Mouse (Mus musculus) stomach, postnatal 0 days (tissue): Measurements from ENCODE around the gene Ccdc62. TPM values are rescaled to one million over a fixed set of nuclear protein-coding genes. Genes with fewer than 3 reads are reported as not detected.
A peak's percentile ranks its signal among the peaks of the same experiment; 100 is the strongest.

ENCODE experiments used
- ATAC-seq: fragments of 200-750 bp; cut with Nextera tagmentation; 2 replicates; pipeline ENCODE4 v1.8.0; 2017; ENCODE audit not compliant: low FRiP score, low TSS enrichment
- DNase-seq: peaks from one replicate; pipeline ENCODE4 v3.0.0-alpha.2; 2016; ENCODE audit warnings: low spot score
- H3K27ac ChIP-seq: fragments of 300-500 bp; sonication (generic); replicated peaks from 2 replicates; pipeline ENCODE4 v1.5.1; 2014; ENCODE audit warnings: mild to moderate bottlenecking, control low read depth
- H3K27me3 ChIP-seq: fragments of 300-500 bp; sonication (generic); 2 replicates; pipeline ENCODE4 v1.6.1; 2014; ENCODE audit warnings: low read length; ENCODE audit not compliant: control insufficient read depth, insufficient read depth
- H3K36me3 ChIP-seq: fragments of 300-500 bp; sonication (generic); 2 replicates; pipeline ENCODE4 v1.6.1; 2014; ENCODE audit warnings: low read length, mixed read lengths; ENCODE audit not compliant: control insufficient read depth, insufficient read depth
- H3K4me1 ChIP-seq: fragments of 300-500 bp; sonication (generic); replicated peaks from 2 replicates; pipeline ENCODE4 v1.6.1; 2014; ENCODE audit warnings: antibody characterized with exemption; ENCODE audit not compliant: control insufficient read depth, insufficient read depth
- H3K4me2 ChIP-seq: fragments of 300-500 bp; sonication (generic); replicated peaks from 2 replicates; pipeline ENCODE4 v1.6.1; 2014; ENCODE audit warnings: low read depth, mild to moderate bottlenecking, control low read depth, moderate library complexity
- H3K4me3 ChIP-seq: fragments of 300-500 bp; sonication (generic); 2 replicates; pipeline ENCODE4 v1.5.1; 2014; ENCODE audit warnings: low read depth, low read length, control low read depth
- H3K9ac ChIP-seq: fragments of 300-500 bp; sonication (generic); 2 replicates; pipeline ENCODE4 v1.6.1; 2014; ENCODE audit warnings: mild to moderate bottlenecking, low read length, control low read depth, mixed read lengths
- H3K9me3 ChIP-seq: fragments of 300-500 bp; sonication (generic); 2 replicates; pipeline ENCODE4 v1.6.1; 2016; ENCODE audit warnings: low read length; ENCODE audit not compliant: control insufficient read depth
- CTCF ChIP-seq: IDR thresholded peaks from 2 replicates; pipeline ENCODE4 v1.5.1; 2016; ENCODE audit warnings: antibody characterized with exemption, low read depth, mild to moderate bottlenecking, moderate library complexity
- EP300 ChIP-seq: optimal IDR thresholded peaks from 2 replicates; pipeline ENCODE3; 2016; ENCODE audit warnings: antibody characterized with exemption
- WGBS: fragments of 180-500 bp; shearing (Covaris S2); extraction: QIAGEN DNeasy Blood & Tissue Kit; methylation state at CpG from one replicate; pipeline ENCODE4 v1.1.7; 2014; 5-methylcytosine and 5-hydroxymethylcytosine counted together
- polyA plus RNA-seq: library from polyadenylated mRNA; unstranded; fragments of >200 nt; fragmentation: Nextera tagmentation; extraction: Ambion mirVana; gene quantifications from 2 replicates; pipeline ENCODE4 v1.2.1, GENCODE M21; 2015

Ccdc62 gene
- polyA plus RNA-seq, 1 experiment from 2014 or later = 5.4 TPM

DNA sequence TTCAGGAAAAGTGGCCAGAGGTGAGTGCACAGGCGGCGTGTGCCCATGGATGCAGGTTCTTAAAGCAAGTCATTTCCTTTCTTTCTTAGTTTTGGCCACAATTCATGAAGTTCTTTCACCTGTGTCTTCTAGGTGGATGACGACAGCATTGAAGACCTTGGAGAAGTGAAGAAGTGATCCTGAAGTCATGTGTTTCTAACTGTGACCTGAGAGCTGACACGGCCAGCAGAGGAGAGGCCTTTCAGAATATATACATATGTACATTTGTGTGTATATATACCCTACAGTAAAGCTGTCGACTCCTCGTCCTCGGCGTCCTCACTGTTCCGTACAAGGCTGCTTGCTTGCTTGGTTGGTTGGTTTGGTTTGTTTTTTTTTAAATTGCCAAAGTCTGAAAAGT lies 3.4 kb upstream of the Ccdc62 start, which contains the start of gene Gm43518:
Gene Gm43518, plus strand, starts transcription at position 301 of the 400 bp plus-strand sequence.
- Histone ChIP-seq H3K4me2 (no peak within 1 kb of the TSS), H3K27ac (peak within 1 kb of the TSS; percentile 40), H3K4me3 (no peak within 1 kb of the TSS), H3K36me3 (peaks cover 13% of the 10 kb centered on the region), H3K4me1 (no peaks in the 10 kb centered on the region), H3K9me3 (no peaks in the 10 kb centered on the region), H3K27me3 (no peaks in the 10 kb centered on the region), H3K9ac (no peak within 1 kb of the TSS)
- ATAC-seq = no peak
- 93% methylated on average over 9 of the region's 9 CpGs for WGBS
- no peak for TF ChIP-seq EP300
- no peak for TF ChIP-seq CTCF
- no peak for DNase-seq

GRCm38 (mm10) chr5:123931131-123931530 lies 652 bp downstream of the Ccdc62 start:
- Histone ChIP-seq H3K9me3 (no peaks in the 10 kb centered on the region), H3K4me2 (peak overlapping the region; percentile 80), H3K4me1 (no peaks in the 10 kb centered on the region), H3K36me3 (peaks cover 5% of the 10 kb centered on the region), H3K9ac (peak overlapping the region; percentile 94), H3K27me3 (no peaks in the 10 kb centered on the region), H3K27ac (peak overlapping the region; percentile 88; the same call in 1 of the 2 replicates), H3K4me3 (peak overlapping the region; percentile 77)
- ATAC-seq = no peak
- 41% methylated on average over 13 of the region's 13 CpGs for WGBS
- DNase-seq = no peak
- TF ChIP-seq CTCF = no peak
- TF ChIP-seq EP300 = no peak

DNA sequence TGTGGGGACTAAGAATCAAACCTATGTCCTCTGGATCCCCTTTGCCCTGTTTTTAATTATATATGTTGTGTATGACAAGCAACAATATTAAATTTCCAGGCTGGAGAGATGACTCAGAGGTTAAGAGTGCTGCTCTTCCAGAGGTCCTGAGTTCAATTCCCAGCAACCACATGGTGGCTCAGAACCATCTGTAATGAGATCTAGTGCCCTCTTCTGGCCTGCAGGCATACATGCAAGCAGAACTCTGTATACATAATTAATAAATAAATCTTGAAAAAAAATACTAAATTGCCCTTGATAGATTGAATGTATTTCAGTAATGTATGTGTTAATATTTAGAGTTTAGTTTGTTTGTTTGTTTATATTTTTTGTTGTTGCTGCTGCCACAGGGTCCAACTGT lies 2.4 kb downstream of the Ccdc62 start:
- peak; percentile 43 for TF ChIP-seq CTCF
- no peak for TF ChIP-seq EP300
- Histone ChIP-seq H3K27ac (no peak overlapping the region), H3K36me3 (no peaks in the 10 kb centered on the region), H3K9me3 (no peaks in the 10 kb centered on the region), H3K4me3 (no peak overlapping the region), H3K27me3 (no peaks in the 10 kb centered on the region), H3K4me2 (no peak overlapping the region), H3K4me1 (no peaks in the 10 kb centered on the region), H3K9ac (no peak overlapping the region)
- no peak for ATAC-seq
- no peak for DNase-seq

DNA sequence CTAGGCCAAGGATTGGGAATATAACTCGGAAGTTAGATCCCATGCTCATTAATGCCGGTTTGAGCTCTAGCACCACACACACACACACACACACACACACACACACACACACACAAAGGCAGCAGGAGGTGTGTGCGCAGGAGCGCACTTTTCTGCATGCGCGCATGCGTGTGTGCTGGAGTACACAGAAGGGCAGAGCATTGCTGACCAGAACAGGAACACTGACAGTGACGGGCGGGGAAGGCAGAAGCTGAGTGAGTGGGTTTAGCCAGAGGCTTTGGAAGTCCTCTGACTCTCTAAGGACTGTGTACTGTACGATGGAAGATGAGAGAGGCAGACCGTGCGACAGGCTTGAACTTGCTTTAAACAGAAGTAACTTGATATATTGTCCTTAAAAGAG lies 3.1 kb downstream of the Ccdc62 start:
- WGBS = 83% methylated on average over 12 of the region's 12 CpGs
- no peak overlapping the region for H3K9ac ChIP-seq
- no peaks in the 10 kb centered on the region for H3K27me3 ChIP-seq
- H3K27ac ChIP-seq = no peak overlapping the region
- DNase-seq (no peak), ATAC-seq (no peak)
- no peaks in the 10 kb centered on the region for H3K36me3 ChIP-seq
- TF ChIP-seq CTCF (no peak), EP300 (no peak)
- H3K4me3 ChIP-seq = no peak overlapping the region
- no peaks in the 10 kb centered on the region for H3K9me3 ChIP-seq
- no peaks in the 10 kb centered on the region for H3K4me1 ChIP-seq
- H3K4me2 ChIP-seq = no peak overlapping the region

DNA sequence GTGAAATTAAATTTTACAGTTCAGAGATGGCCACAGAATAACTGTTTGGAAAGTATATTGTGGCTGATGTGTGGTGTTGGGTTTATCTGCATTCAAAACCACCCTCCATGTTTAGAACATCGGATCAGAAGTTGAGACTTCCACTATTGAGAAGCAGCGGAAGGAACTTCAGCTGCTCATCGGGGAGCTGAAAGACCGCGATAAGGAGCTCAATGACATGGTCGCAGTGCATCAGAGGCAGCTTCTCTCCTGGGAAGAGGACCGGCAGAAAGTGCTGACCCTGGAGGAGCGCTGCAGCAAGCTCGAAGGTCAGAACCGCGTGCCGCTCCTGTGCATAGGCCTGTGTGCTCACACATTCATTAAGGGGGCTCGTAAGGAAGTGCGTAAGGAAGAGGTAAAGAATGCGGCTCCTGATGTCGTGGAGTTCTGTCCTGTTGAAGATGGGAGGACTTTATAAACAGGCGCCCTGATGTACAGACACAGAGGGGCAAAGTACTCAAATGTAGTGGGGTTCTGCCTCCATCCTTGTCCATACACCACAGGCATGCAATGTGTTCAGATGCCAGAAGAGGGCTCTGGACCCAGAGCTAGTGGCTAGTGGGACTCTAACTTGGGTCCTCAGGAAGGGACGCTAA lies 3.6 kb downstream of the Ccdc62 start:
- H3K4me2 ChIP-seq = no peak overlapping the region
- no peak for ATAC-seq
- no peak overlapping the region for H3K4me3 ChIP-seq
- no peaks in the 10 kb centered on the region for H3K9me3 ChIP-seq
- DNase-seq = no peak
- TF ChIP-seq EP300 (no peak), CTCF (peak; percentile 63)
- H3K27me3 ChIP-seq = no peaks in the 10 kb centered on the region
- no peaks in the 10 kb centered on the region for H3K36me3 ChIP-seq
- no peaks in the 10 kb centered on the region for H3K4me1 ChIP-seq
- 39% methylated on average over 18 of the region's 18 CpGs for WGBS
- no peak overlapping the region for H3K27ac ChIP-seq
- no peak overlapping the region for H3K9ac ChIP-seq

DNA sequence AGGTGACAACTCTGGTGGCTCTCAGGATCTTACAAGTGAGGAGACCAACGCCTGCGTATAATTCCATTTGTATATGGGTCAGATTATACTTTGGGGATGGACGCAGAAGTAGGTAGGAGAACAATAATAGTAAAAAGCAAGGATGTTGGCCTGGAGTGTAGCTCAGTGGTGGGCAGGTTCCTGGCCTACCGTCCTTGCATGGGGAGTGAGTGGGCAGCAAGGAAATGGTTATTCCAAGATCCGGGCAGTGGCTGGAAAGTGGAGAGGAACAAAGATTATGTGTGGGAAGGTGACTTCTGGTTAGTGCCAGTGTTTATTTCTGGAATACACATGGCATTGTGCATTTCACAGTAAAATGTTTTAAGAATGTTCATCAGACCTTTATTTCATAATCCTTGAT lies 5.5 kb downstream of the Ccdc62 start:
- H3K4me3 ChIP-seq = no peak overlapping the region
- no peaks in the 10 kb centered on the region for H3K9me3 ChIP-seq
- ATAC-seq (no peak), DNase-seq (no peak)
- H3K27me3 ChIP-seq = no peaks in the 10 kb centered on the region
- H3K9ac ChIP-seq = no peak overlapping the region
- H3K4me1 ChIP-seq = no peaks in the 10 kb centered on the region
- H3K36me3 ChIP-seq = no peaks in the 10 kb centered on the region
- 83% methylated on average over 5 of the region's 5 CpGs for WGBS
- H3K4me2 ChIP-seq = no peak overlapping the region
- no peak for TF ChIP-seq EP300
- H3K27ac ChIP-seq = no peak overlapping the region
